Mouse (Mus musculus) spleen, adult 2 months (tissue): ENCODE measurements around the gene Fam240b.

Experiments used
- CTCF ChIP-seq: fragments of 200-500 bp; IDR thresholded peaks from 2 replicates; pipeline ENCODE4 v1.5.1; 2011; ENCODE audit warnings: mild to moderate bottlenecking, inconsistent platforms; ENCODE audit not compliant: insufficient read depth, insufficient read length, insufficient replicate concordance; ENCODE audit errors: extremely low read depth
- POLR2A ChIP-seq: fragments of 200-500 bp; IDR thresholded peaks from 2 replicates; pipeline ENCODE4 v1.6.1; 2011; ENCODE audit warnings: low read depth, low read length, inconsistent platforms

- TF ChIP-seq POLR2A, result no peak
- TF ChIP-seq CTCF, result no peak
Measured at GRCm38 (mm10) chr13:64465166-64465565, 32.4 kb downstream of the Fam240b start.
